Mouse (Mus musculus): ENCODE results near the gene Arhgdia. TPM values are rescaled to one million over a fixed set of nuclear protein-coding genes. Genes with fewer than 3 reads are reported as not detected.
"Not testable (repeated sequence)": the region's sequence is repeated elsewhere in the genome, so short reads cannot be mapped to it uniquely, and the experiment has no call there.

Gene Arhgdia
- polyA plus RNA-seq, 1 experiment from 2014 or later, result 419 TPM

- Histone ChIP-seq H3K9me3 (ENCODE audit: control insufficient read depth, low read length) (no peaks in the 10 kb centered on the region), H3K4me2 (ENCODE audit: low read depth, low read length) (no peak overlapping the region), H3K9ac (replicated peaks; ENCODE audit: low read depth, low read length) (no peak overlapping the region), H3K27ac (ENCODE audit: low read depth, low read length) (no peak overlapping the region), H3K4me3 (ENCODE audit: low read depth, low read length) (no peak overlapping the region), H3K4me1 (ENCODE audit: control insufficient read depth, insufficient read depth, low read length) (peaks cover 20% of the 10 kb centered on the region), H3K36me3 (ENCODE audit: control insufficient read depth, insufficient read depth, low read length) (peaks cover 40% of the 10 kb centered on the region), H3K27me3 (ENCODE audit: control insufficient read depth, insufficient read depth, low read length) (no peaks in the 10 kb centered on the region)
- ATAC-seq (ENCODE audit: low read depth), result no peak
- 95% methylated on average over 1 of the region's 1 CpGs for WGBS
These were observed 2.5 kb upstream of the Arhgdia start for GRCm38 (mm10) chr11:120583937-120584336.

- H3K4me1 ChIP-seq (ENCODE audit: control insufficient read depth, insufficient read depth, low read length), result peaks cover 20% of the 10 kb centered on the region
- WGBS, result 94% methylated on average over 2 of the region's 2 CpGs
- not testable (repeated sequence) for H3K27me3 ChIP-seq (ENCODE audit: control insufficient read depth, insufficient read depth, low read length); H3K4me3 ChIP-seq (ENCODE audit: low read depth, low read length); H3K4me2 ChIP-seq (ENCODE audit: low read depth, low read length); ATAC-seq (ENCODE audit: low read depth); H3K27ac ChIP-seq (ENCODE audit: low read depth, low read length); H3K9me3 ChIP-seq (ENCODE audit: control insufficient read depth, low read length); H3K9ac ChIP-seq (replicated peaks; ENCODE audit: low read depth, low read length)
- H3K36me3 ChIP-seq (ENCODE audit: control insufficient read depth, insufficient read depth, low read length), result peaks cover 43% of the 10 kb centered on the region
These were observed 1.5 kb upstream of the Arhgdia start for GRCm38 (mm10) chr11:120582982-120583293.

GRCm38 (mm10) chr11:120582268-120582981 lies 1.0 kb upstream of the Arhgdia start:
- 69% methylated on average over 8 of the region's 8 CpGs for WGBS
- Histone ChIP-seq H3K4me1 (ENCODE audit: control insufficient read depth, insufficient read depth, low read length) (peaks cover 20% of the 10 kb centered on the region), H3K36me3 (ENCODE audit: control insufficient read depth, insufficient read depth, low read length) (peaks cover 43% of the 10 kb centered on the region), H3K9me3 (ENCODE audit: control insufficient read depth, low read length) (no peaks in the 10 kb centered on the region), H3K4me2 (ENCODE audit: low read depth, low read length) (peak overlapping the region; percentile 99), H3K9ac (replicated peaks; ENCODE audit: low read depth, low read length) (peak overlapping the region; percentile 99), H3K27ac (ENCODE audit: low read depth, low read length) (peak overlapping the region; percentile 94), H3K27me3 (ENCODE audit: control insufficient read depth, insufficient read depth, low read length) (no peaks in the 10 kb centered on the region), H3K4me3 (ENCODE audit: low read depth, low read length) (peak overlapping the region; percentile 89)
- 0 out of 2 replicates have a peak, but pooled peaks have one; percentile 7 for ATAC-seq (ENCODE audit: low read depth)

DNA sequence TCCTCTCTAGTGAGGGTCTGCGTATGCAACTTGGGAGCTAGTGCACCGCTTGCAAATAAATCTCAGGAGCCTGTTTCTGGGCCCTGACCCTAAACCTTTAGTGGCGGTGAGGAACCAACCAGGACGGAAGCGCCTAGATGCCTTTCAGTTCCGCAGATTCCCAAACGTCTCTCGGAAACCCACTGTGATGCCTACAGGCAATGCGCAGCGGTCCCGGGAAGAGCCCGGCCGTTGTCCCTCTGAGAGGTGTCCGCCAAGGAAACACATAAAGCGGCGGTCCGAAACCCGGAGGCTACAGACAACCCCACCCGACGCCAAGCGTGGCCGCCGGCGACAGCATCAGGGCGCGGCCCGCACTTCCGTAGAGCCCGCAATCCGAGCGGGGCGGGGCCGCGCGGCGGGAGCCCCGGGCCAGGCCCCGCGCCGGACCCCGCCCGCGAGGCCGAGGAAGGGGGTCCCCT lies 523 bp downstream of the Arhgdia start:
- Histone ChIP-seq H3K9me3 (ENCODE audit: control insufficient read depth, low read length) (no peaks in the 10 kb centered on the region), H3K4me3 (ENCODE audit: low read depth, low read length) (peak overlapping the region; percentile 89), H3K9ac (replicated peaks; ENCODE audit: low read depth, low read length) (peak overlapping the region; percentile 99), H3K27me3 (ENCODE audit: control insufficient read depth, insufficient read depth, low read length) (no peaks in the 10 kb centered on the region), H3K27ac (ENCODE audit: low read depth, low read length) (peak overlapping the region; percentile 94), H3K4me2 (ENCODE audit: low read depth, low read length) (peak overlapping the region; percentile 99), H3K36me3 (ENCODE audit: control insufficient read depth, insufficient read depth, low read length) (peaks cover 35% of the 10 kb centered on the region), H3K4me1 (ENCODE audit: control insufficient read depth, insufficient read depth, low read length) (peaks cover 20% of the 10 kb centered on the region)
- WGBS, result under 1% methylated on average over 44 of the region's 44 CpGs
- 0 out of 2 replicates have a peak, but pooled peaks have one; percentile 28 for ATAC-seq (ENCODE audit: low read depth)

DNA sequence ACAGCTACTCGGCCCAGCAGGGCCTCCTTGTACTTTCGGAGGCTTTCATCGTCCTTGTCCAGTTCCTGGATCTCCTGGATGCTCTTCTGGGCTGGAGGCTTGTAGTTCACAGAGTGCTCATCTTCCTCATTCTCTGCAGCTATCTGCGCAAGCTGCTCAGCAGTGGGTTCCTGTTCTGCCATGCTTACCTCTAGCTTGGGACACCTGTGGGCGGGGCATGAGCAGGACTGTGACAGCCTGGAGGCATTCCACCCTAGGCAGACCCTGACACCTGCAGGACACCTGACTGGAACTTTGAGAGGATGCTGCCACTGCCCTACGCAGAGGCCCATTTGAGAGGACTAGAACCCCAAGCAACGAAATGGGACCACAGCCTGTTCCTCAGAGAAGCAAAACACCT lies 1.2 kb downstream of the Arhgdia start:
- no peak for ATAC-seq (ENCODE audit: low read depth)
- H3K27ac ChIP-seq (ENCODE audit: low read depth, low read length), result peak overlapping the region; percentile 94

GRCm38 (mm10) chr11:120579316-120580107 lies 1.9 kb downstream of the Arhgdia start:
- Histone ChIP-seq H3K4me1 (ENCODE audit: control insufficient read depth, insufficient read depth, low read length) (peaks cover 20% of the 10 kb centered on the region), H3K27me3 (ENCODE audit: control insufficient read depth, insufficient read depth, low read length) (no peaks in the 10 kb centered on the region), H3K9ac (replicated peaks; ENCODE audit: low read depth, low read length) (peak overlapping the region; percentile 99; the same call in 1 of the 2 replicates), H3K36me3 (ENCODE audit: control insufficient read depth, insufficient read depth, low read length) (peaks cover 24% of the 10 kb centered on the region), H3K4me3 (ENCODE audit: low read depth, low read length) (peak overlapping the region; percentile 89), H3K4me2 (ENCODE audit: low read depth, low read length) (peak overlapping the region; percentile 99), H3K27ac (ENCODE audit: low read depth, low read length) (peak overlapping the region; percentile 94; the same call in 1 of the 2 replicates), H3K9me3 (ENCODE audit: control insufficient read depth, low read length) (no peaks in the 10 kb centered on the region)
- 66% methylated on average over 15 of the region's 15 CpGs for WGBS
- ATAC-seq (ENCODE audit: low read depth), result no peak

More for the DNA sequence above, 1.2 kb downstream of the Arhgdia start:
- Histone ChIP-seq H3K9ac (replicated peaks; ENCODE audit: low read depth, low read length) (peak overlapping the region; percentile 99), H3K4me3 (ENCODE audit: low read depth, low read length) (peak overlapping the region; percentile 89), H3K36me3 (ENCODE audit: control insufficient read depth, insufficient read depth, low read length) (peaks cover 28% of the 10 kb centered on the region), H3K9me3 (ENCODE audit: control insufficient read depth, low read length) (no peaks in the 10 kb centered on the region), H3K27me3 (ENCODE audit: control insufficient read depth, insufficient read depth, low read length) (no peaks in the 10 kb centered on the region), H3K4me1 (ENCODE audit: control insufficient read depth, insufficient read depth, low read length) (peaks cover 20% of the 10 kb centered on the region), H3K4me2 (ENCODE audit: low read depth, low read length) (peak overlapping the region; percentile 99)
- 64% methylated on average over 7 of the region's 7 CpGs for WGBS

DNA sequence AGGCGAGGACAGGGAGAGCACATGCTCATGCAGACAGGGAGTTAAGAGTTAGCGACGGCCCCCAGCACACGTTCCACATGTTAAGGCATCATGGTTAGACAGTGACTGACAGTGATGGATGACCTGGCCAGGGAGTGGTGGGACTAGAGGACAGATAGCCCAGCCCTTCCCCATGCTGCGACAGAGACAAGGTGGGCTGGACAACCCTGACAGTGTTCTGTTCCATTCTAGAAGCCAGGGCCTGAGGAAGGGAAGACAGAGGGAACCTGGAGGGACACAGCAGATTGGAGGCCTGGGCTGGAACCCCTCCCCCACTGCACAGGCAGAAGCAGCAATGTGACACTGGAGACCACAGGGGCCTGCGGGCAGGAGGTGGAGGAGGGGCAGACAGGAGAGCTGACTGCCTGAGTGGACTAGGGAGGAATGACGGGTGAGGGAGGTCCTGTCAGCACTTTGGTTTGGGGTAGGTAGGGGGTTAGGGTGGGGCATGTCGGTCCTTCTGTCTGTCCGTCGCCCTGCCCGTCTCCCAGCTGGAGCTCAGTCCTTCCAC lies 2.7 kb downstream of the Arhgdia start:
- WGBS, result 88% methylated on average over 11 of the region's 11 CpGs
- Histone ChIP-seq H3K9ac (replicated peaks; ENCODE audit: low read depth, low read length) (no peak overlapping the region), H3K9me3 (ENCODE audit: control insufficient read depth, low read length) (no peaks in the 10 kb centered on the region), H3K4me3 (ENCODE audit: low read depth, low read length) (no peak overlapping the region), H3K4me2 (ENCODE audit: low read depth, low read length) (no peak overlapping the region), H3K4me1 (ENCODE audit: control insufficient read depth, insufficient read depth, low read length) (peaks cover 27% of the 10 kb centered on the region), H3K27ac (ENCODE audit: low read depth, low read length) (no peak overlapping the region), H3K27me3 (ENCODE audit: control insufficient read depth, insufficient read depth, low read length) (no peaks in the 10 kb centered on the region), H3K36me3 (ENCODE audit: control insufficient read depth, insufficient read depth, low read length) (peaks cover 24% of the 10 kb centered on the region)
- no peak for ATAC-seq (ENCODE audit: low read depth)

DNA sequence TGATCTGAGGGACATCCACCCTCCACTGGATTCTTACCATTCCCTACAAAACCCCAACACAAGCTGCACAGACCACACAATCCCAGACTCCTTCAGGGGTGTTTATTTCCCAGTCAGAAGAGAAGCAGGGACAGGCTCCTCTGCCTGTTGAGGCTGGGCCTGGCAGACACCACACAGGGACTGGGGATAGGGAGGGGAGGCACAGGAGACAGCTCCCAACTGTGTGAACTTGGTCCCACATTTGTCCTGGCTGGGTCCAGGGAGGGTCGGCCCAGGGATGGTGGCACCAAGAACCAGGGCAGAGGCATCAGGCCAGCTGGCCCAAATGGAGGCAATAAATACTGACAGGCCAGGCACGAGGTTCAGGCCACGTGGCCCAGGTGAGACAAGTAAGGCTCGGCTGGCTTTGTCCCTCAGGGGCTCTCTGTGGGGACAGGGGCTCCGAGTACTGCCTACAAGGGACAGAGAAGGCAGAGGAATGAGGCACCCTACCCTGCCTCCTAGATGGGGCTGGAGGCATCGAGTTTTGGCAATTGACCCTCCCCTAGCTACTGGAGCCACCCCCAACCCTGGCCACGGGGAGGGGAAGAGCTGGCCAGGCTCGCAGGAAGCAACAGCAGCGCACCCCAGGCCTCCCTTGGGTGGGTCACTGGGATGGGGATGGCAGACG lies 3.3 kb downstream of the Arhgdia start:
- WGBS, result 82% methylated on average over 10 of the region's 10 CpGs
- H3K4me3 ChIP-seq (ENCODE audit: low read depth, low read length), result no peak overlapping the region
- no peak overlapping the region; the same call in 1 of the 2 replicates for H3K4me2 ChIP-seq (ENCODE audit: low read depth, low read length)
- peaks cover 27% of the 10 kb centered on the region for H3K4me1 ChIP-seq (ENCODE audit: control insufficient read depth, insufficient read depth, low read length)
- no peaks in the 10 kb centered on the region for H3K27me3 ChIP-seq (ENCODE audit: control insufficient read depth, insufficient read depth, low read length)
- peaks cover 24% of the 10 kb centered on the region for H3K36me3 ChIP-seq (ENCODE audit: control insufficient read depth, insufficient read depth, low read length)
- 0 out of 2 replicates have a peak overlapping the region, but pooled peaks have one; percentile 16 for H3K9ac ChIP-seq (replicated peaks; ENCODE audit: low read depth, low read length)
- no peaks in the 10 kb centered on the region for H3K9me3 ChIP-seq (ENCODE audit: control insufficient read depth, low read length)
- no peak for ATAC-seq (ENCODE audit: low read depth)
- no peak overlapping the region for H3K27ac ChIP-seq (ENCODE audit: low read depth, low read length)

Data from neural tube, embryonic 14.5 days (tissue).